Mouse (Mus musculus) NIH3T3 (cell line): ENCODE results near the gene Hist2h3c2.
"Not testable (repeated sequence)": the region's sequence is repeated elsewhere in the genome, so short reads cannot be mapped to it uniquely, and the experiment has no call there.

Experiments used
- DNase-seq: peaks from one replicate; pipeline ENCODE4 v3.0.0-alpha.2; 2012; ENCODE audit warnings: low read depth

Hist2h3c2 gene

GRCm38 (mm10) chr3:96238954-96239793 lies at the start of gene Hist2h3c2:
Gene Hist2h3c2, minus strand, starts transcription at chr3:96239127.
- not testable (repeated sequence) for DNase-seq

GRCm38 (mm10) chr3:96287334-96287733 lies 48.4 kb upstream of the Hist2h3c2 start:
- DNase-seq: not testable (repeated sequence)

- peak; percentile 67 for DNase-seq
These were observed 45.5 kb upstream of the Hist2h3c2 start for GRCm38 (mm10) chr3:96284457-96284856.

DNA sequence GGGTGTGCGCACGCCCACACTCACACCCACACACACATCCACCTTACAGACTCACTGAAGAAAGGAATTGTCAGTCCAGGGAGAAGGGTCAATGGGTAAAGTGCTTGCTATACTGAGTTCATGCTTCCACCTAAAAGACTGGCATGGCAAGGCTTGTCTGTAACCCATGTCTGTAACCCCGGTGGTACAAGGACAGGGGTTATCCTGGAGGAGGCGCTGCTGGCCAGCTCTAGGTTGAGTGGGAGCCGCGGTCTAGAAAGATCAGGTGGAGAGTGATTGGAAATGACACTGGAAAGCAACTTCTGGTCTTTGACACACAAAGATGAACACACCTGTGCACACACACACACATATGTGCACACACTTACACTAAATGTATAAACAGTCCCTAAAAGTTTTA lies 41.7 kb upstream of the Hist2h3c2 start:
- no peak for DNase-seq

GRCm38 (mm10) chr3:96277800-96278624 lies 39.1 kb upstream of the Hist2h3c2 start:
- peak; percentile 98 for DNase-seq

GRCm38 (mm10) chr3:96277428-96277799 lies 38.5 kb upstream of the Hist2h3c2 start:
- DNase-seq: peak; percentile 92

- DNase-seq: peak; percentile 61
These were observed 34.9 kb upstream of the Hist2h3c2 start for GRCm38 (mm10) chr3:96273591-96274465.

GRCm38 (mm10) chr3:96269511-96270474 lies 30.9 kb upstream of the Hist2h3c2 start, which contains the start of gene Hist2h2bb:
Gene Hist2h2bb, plus strand, starts transcription at chr3:96269752.
- DNase-seq: peak; percentile 97

DNA sequence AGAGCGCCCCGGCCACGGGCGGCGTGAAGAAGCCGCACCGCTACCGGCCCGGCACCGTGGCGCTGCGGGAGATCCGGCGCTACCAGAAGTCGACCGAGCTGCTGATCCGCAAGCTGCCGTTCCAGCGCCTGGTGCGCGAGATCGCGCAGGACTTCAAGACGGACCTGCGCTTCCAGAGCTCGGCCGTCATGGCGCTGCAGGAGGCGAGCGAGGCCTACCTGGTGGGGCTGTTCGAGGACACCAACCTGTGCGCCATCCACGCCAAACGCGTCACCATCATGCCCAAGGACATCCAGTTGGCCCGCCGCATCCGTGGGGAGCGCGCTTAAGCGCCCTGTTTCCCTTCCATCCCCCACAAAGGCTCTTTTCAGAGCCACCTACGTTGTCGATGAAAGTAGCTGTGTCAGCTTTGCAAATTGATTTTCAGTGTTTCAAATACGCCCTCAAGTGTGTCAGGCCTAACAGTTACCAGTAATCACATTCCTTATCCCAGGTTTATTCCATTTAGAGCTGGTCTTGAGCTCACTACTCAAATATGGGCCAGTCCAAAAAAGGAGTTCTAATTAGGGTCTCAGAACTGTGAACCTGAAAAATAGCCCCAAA lies 29.9 kb upstream of the Hist2h3c2 start:
- DNase-seq: not testable (repeated sequence)

DNA sequence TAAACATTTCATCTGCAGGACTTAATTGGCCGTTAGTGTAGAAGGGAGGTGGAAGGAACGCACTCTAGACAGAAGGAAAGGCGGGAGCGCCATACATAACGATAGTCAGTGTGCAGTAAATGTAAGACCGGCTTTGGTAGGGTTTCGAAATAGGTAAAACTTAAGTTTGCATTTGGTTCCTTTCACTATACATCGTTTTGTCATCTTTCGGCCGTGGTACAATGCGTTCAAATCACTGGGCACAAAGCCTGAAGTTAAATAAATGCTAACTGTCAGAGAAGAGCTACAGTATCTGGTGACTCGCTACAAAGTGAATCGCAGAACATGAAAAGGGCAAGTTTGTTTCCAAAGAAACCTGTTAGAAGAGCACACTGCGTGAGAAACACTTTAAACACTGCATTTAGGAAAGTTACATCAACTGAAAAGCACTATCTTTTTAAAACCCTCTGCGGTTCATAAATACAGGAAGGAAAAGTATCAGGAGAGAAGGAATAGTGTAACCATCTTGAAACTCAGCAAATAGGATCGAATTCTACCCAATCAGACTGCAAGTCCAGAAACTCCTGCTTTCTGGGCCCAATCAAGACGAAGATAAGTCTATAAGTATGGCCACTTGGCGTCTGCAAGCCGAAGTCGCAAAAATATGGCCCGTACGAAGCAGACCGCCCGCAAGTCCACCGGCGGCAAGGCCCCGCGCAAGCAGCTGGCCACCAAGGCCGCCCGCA lies 29.3 kb upstream of the Hist2h3c2 start, which contains the start of gene Hist2h3b:
Gene Hist2h3b, plus strand, starts transcription at position 604 of the 725 bp plus-strand sequence.
- peak; percentile 91 for DNase-seq

GRCm38 (mm10) chr3:96267541-96267940 lies 28.6 kb upstream of the Hist2h3c2 start:
- DNase-seq: no peak

DNA sequence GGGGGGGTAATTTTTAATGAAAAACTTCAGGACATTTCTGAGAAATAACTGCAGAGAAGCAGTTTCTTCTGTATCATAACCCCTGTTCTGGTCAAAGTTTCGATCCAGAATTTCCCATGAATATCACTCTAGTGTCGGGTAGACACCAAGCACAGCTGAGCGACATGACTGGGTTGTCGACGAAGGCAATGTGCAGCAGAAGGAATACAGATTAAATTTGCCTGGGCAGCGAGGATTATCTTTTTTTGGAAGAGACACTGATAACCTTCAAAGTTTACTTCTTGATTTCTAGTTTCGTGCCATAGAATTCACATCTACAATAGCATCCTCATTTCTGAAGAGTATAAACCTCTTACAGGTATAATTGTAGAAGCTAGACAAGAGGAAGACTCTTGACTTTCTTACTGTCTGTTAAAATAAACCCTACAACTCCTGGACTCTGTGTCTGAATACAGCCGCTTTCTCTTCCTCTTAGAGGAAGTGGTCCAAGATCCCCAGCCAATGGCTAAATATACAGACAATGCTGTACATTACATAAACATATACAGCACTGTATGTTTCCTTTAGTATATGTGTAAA lies 27.3 kb upstream of the Hist2h3c2 start:
- no peak for DNase-seq

- DNase-seq: peak; percentile 37
These were observed 25.6 kb upstream of the Hist2h3c2 start for GRCm38 (mm10) chr3:96264404-96264949.

DNA sequence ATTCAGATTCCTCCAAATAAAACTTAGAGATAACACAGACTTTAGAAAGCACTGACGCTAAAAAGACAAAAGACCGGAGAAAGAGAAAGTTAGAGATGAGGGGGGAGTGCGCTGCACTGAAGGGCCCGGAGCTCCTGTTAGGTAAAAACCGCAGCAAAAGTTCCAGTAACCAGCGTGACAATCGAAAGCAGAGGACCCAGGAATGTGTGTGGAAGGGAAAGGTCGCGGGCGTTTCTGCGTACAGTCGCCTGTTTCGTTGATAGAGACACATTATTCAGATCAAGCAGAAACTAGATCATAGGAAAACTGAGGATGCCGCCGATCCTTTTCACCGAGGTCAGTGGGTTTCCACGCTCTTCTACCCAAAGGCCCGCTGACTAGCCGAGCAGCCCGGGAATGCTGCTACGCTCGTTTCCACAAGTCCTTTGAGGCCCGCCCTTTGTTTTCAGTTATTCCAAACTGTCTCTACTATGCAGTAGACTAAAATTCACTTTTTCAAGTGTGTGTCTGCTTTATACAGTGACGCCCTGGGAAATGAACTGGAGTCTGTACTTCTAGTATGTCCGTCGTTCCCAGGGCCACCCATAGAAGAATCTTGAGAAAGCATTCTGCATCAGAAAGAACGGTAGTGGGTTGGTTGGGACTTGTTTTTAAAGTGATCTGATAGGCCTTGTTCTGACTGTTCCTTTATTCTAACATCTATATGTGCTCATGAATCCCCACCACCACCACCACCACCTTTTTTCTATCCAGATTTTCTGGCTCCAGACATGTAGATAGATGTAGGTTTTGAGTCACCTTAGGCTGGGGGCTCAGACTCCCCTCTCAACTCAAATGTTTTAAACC lies 24.9 kb upstream of the Hist2h3c2 start:
- DNase-seq: peak; percentile 65

- DNase-seq: peak; percentile 97
These were observed 24.1 kb upstream of the Hist2h3c2 start, which contains the start of gene Hist2h4 for GRCm38 (mm10) chr3:96262979-96263550. Gene Hist2h4, minus strand, starts transcription at chr3:96263311.

GRCm38 (mm10) chr3:96262216-96262875 lies 23.4 kb upstream of the Hist2h3c2 start:
- DNase-seq: peak; percentile 91

GRCm38 (mm10) chr3:96261623-96262022 lies 22.7 kb upstream of the Hist2h3c2 start:
- DNase-seq: peak; percentile 42
